Mouse (Mus musculus): ENCODE measurements around the gene Abca3. TPM values are rescaled to one million over a fixed set of nuclear protein-coding genes. Genes with fewer than 3 reads are reported as not detected.
A peak's percentile ranks its signal among the peaks of the same experiment; 100 is the strongest.
"Not testable (repeated sequence)": the region's sequence is repeated elsewhere in the genome, so short reads cannot be mapped to it uniquely, and the experiment has no call there.

Abca3 gene
- polyA plus RNA-seq, 1 experiment from 2014 or later, result 9.3 TPM

- ATAC-seq (ENCODE audit: insufficient number of reproducible peaks, low FRiP score, low TSS enrichment, low read depth), result no peak
- Histone ChIP-seq H3K9ac (no peak overlapping the region), H3K4me3 (no peak overlapping the region), H3K27ac (no peak overlapping the region), H3K4me1 (0 out of 2 replicates have a peak, but pooled peaks cover 3% of the 10 kb centered on the region), H3K27me3 (no peaks in the 10 kb centered on the region), H3K36me3 (peaks cover 97% of the 10 kb centered on the region), H3K9me3 (no peaks in the 10 kb centered on the region), H3K4me2 (no peak overlapping the region)
- WGBS, result 93% methylated on average over 8 of the region's 8 CpGs
Measured at GRCm38 (mm10) chr17:24446590-24446989, 94.8 kb downstream of the Abca3 start.

DNA sequence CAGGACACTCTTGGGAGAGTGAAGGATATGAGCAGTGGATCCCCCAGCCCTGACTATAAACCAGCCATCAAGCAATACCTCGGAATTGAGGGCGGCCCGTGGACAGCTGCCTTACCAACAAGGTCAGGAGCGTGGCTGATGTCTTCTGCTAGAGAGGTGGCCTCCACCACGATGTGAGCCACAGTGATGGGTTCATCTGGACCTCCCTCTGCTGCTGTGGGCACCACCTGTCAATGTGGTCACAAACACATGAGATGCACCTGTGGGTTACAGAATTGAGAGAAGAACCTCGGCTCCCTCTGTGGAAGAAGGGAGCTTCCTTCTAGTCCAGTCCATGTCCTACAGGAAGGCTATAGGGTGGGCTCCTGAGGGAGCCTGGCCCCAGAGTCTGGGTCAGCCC, 97.8 kb downstream of the Abca3 start:
- Histone ChIP-seq H3K27me3 (no peaks in the 10 kb centered on the region), H3K9ac (no peak overlapping the region), H3K36me3 (peaks cover 76% of the 10 kb centered on the region), H3K27ac (no peak overlapping the region), H3K4me1 (peaks cover 16% of the 10 kb centered on the region), H3K9me3 (no peaks in the 10 kb centered on the region), H3K4me3 (no peak overlapping the region), H3K4me2 (no peak overlapping the region)
- 93% methylated on average over 6 of the region's 6 CpGs for WGBS
- no peak for ATAC-seq (ENCODE audit: insufficient number of reproducible peaks, low FRiP score, low TSS enrichment, low read depth)

- H3K27me3 ChIP-seq, result no peaks in the 10 kb centered on the region
- no peak for ATAC-seq (ENCODE audit: insufficient number of reproducible peaks, low FRiP score, low TSS enrichment, low read depth)
- H3K9ac ChIP-seq, result no peak overlapping the region
- no peak overlapping the region for H3K4me3 ChIP-seq
- no peak overlapping the region for H3K27ac ChIP-seq
- WGBS, result 90% methylated on average over 6 of the region's 6 CpGs
- peaks cover 21% of the 10 kb centered on the region for H3K4me1 ChIP-seq
- H3K4me2 ChIP-seq, result no peak overlapping the region
- H3K36me3 ChIP-seq, result peaks cover 58% of the 10 kb centered on the region
- no peaks in the 10 kb centered on the region for H3K9me3 ChIP-seq
Measured at GRCm38 (mm10) chr17:24451220-24451619, 99.5 kb downstream of the Abca3 start.

DNA sequence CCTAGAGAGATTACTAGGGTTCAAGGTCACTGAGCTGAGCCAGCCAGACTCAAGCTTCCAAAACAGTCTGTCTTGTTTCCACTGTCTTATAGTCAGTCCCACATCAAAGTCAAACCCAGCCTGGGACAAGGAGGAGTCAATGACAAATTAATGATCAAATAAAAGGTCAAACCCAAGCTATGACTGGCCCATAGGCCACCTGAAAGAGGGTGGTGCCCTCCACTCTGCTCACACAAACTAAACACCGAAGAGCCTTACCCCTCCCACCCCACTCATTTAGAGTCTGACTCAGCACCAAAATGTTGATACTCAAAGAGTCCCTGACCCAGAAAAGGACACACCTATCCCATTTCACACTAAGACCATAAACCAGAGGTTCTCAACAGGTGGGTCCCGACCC, 101.6 kb downstream of the Abca3 start:
- Histone ChIP-seq H3K27me3 (no peaks in the 10 kb centered on the region), H3K9me3 (no peaks in the 10 kb centered on the region), H3K27ac (no peak overlapping the region), H3K4me2 (no peak overlapping the region), H3K36me3 (peaks cover 37% of the 10 kb centered on the region), H3K4me1 (peaks cover 18% of the 10 kb centered on the region), H3K9ac (no peak overlapping the region), H3K4me3 (no peak overlapping the region)
- WGBS, result 80% methylated on average over 2 of the region's 2 CpGs
- no peak for ATAC-seq (ENCODE audit: insufficient number of reproducible peaks, low FRiP score, low TSS enrichment, low read depth)

DNA sequence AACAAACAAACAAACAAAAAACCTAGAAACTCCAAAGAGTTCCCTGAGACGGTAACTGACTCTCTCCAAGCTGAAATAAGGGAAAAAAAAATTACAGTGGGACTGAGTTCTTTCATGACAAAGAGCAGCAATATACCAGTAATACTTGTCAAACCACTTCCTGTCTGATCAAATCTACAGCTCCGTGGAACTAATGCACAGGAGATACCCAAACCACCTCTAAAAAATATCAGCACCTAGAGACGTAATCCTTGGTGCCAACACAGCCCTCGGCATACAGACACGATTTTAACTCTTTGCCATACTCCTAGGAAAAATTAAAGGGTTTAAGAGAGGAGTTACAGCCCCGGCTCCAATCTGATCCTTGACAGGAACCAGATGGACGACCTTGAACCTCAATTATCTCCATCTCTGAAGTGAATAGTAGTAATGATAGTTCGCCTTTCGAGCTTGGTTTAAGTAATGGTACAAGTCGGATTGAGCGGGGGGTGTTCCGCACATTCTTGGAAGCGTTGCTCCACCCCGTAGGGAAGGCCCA, 102.5 kb downstream of the Abca3 start:
- Histone ChIP-seq H3K27ac (peak overlapping the region; percentile 97), H3K9me3 (no peaks in the 10 kb centered on the region), H3K9ac (peak overlapping the region; percentile 79), H3K27me3 (no peaks in the 10 kb centered on the region), H3K4me1 (peaks cover 18% of the 10 kb centered on the region), H3K4me3 (peak overlapping the region; percentile 80), H3K36me3 (peaks cover 28% of the 10 kb centered on the region), H3K4me2 (peak overlapping the region; percentile 54)
- ATAC-seq (ENCODE audit: insufficient number of reproducible peaks, low FRiP score, low TSS enrichment, low read depth), result no peak
- 3% methylated on average over 14 of the region's 14 CpGs for WGBS

- under 1% methylated on average over 67 of the region's 67 CpGs for WGBS
- H3K4me2 ChIP-seq, result peak overlapping the region; percentile 54
- ATAC-seq (ENCODE audit: insufficient number of reproducible peaks, low FRiP score, low TSS enrichment, low read depth), result peak; percentile 91
- peaks cover 18% of the 10 kb centered on the region for H3K4me1 ChIP-seq
- no peaks in the 10 kb centered on the region for H3K27me3 ChIP-seq
- peak overlapping the region; percentile 97 for H3K27ac ChIP-seq
- H3K9ac ChIP-seq, result peak overlapping the region; percentile 79
- no peaks in the 10 kb centered on the region for H3K9me3 ChIP-seq
- peaks cover 21% of the 10 kb centered on the region for H3K36me3 ChIP-seq
- peak overlapping the region; percentile 80 for H3K4me3 ChIP-seq
Measured at GRCm38 (mm10) chr17:24454756-24455522, 103.2 kb downstream of the Abca3 start.

GRCm38 (mm10) chr17:24455523-24456206, 103.9 kb downstream of the Abca3 start:
- Histone ChIP-seq H3K4me1 (peaks cover 18% of the 10 kb centered on the region), H3K4me3 (peak overlapping the region; percentile 80), H3K36me3 (peaks cover 15% of the 10 kb centered on the region), H3K27ac (peak overlapping the region; percentile 77), H3K4me2 (peak overlapping the region; percentile 54)
- WGBS, result 53% methylated on average over 10 of the region's 10 CpGs
- not testable (repeated sequence) for H3K27me3 ChIP-seq, H3K9ac ChIP-seq, H3K9me3 ChIP-seq
- 0 out of 2 replicates have a peak, but pooled peaks have one; percentile 1 for ATAC-seq (ENCODE audit: insufficient number of reproducible peaks, low FRiP score, low TSS enrichment, low read depth)

Small RNAs within 50 kb of the gene (microRNA-seq; reads per million reads assigned to microRNA genes)
- gene Gm24427, result not detected

Other genes with a start within 250 kb of the Abca3 start
- 38.6 and 50.0 TPM in 2 replicates for gene Pdpk1, start 201.0 kb upstream of the Abca3 start, polyA plus RNA-seq (2015; fragmentation: Nextera tagmentation; extraction: Ambion mirVana)
- 30.0 and 30.7 TPM in 2 replicates for gene Amdhd2, start 188.2 kb upstream of the Abca3 start, polyA plus RNA-seq (2015; fragmentation: Nextera tagmentation; extraction: Ambion mirVana)
- gene Atp6v0c, start 182.2 kb upstream of the Abca3 start, polyA plus RNA-seq (2015; fragmentation: Nextera tagmentation; extraction: Ambion mirVana), result 488 and 521 TPM in 2 replicates
- gene Tbc1d24, start 146.4 kb upstream of the Abca3 start, polyA plus RNA-seq (2015; fragmentation: Nextera tagmentation; extraction: Ambion mirVana), result 7.3 and 7.4 TPM in 2 replicates
- gene Ntn3, start 142.4 kb upstream of the Abca3 start, polyA plus RNA-seq (2015; fragmentation: Nextera tagmentation; extraction: Ambion mirVana), result 8.8 and 13.8 TPM in 2 replicates
- 10.3 and 11.4 TPM in 2 replicates for gene Tedc2, start 131.1 kb upstream of the Abca3 start, polyA plus RNA-seq (2015; fragmentation: Nextera tagmentation; extraction: Ambion mirVana)
- 45.0 and 47.9 TPM in 2 replicates for gene Ccnf, start 100.5 kb upstream of the Abca3 start, polyA plus RNA-seq (2015; fragmentation: Nextera tagmentation; extraction: Ambion mirVana)
- gene Abca17, start 882 bp upstream of the Abca3 start, polyA plus RNA-seq (2015; fragmentation: Nextera tagmentation; extraction: Ambion mirVana), result 0.26 TPM in 1 of 2 replicates, not detected in the other
- gene Rnps1, start 62.6 kb downstream of the Abca3 start, polyA plus RNA-seq (2015; fragmentation: Nextera tagmentation; extraction: Ambion mirVana), result 244 and 255 TPM in 2 replicates
- 68.2 and 69.0 TPM in 2 replicates for gene Eci1, start 74.7 kb downstream of the Abca3 start, polyA plus RNA-seq (2015; fragmentation: Nextera tagmentation; extraction: Ambion mirVana)
- 13.3 and 16.6 TPM in 2 replicates for gene Dnase1l2, start 91.2 kb downstream of the Abca3 start, polyA plus RNA-seq (2015; fragmentation: Nextera tagmentation; extraction: Ambion mirVana)
- 36.3 and 37.5 TPM in 2 replicates for gene E4f1, start 118.4 kb downstream of the Abca3 start, polyA plus RNA-seq (2015; fragmentation: Nextera tagmentation; extraction: Ambion mirVana)
- 47.9 and 51.1 TPM in 2 replicates for gene Pgp, start 118.4 kb downstream of the Abca3 start, polyA plus RNA-seq (2015; fragmentation: Nextera tagmentation; extraction: Ambion mirVana)
- gene Bricd5, start 121.9 kb downstream of the Abca3 start, polyA plus RNA-seq (2015; fragmentation: Nextera tagmentation; extraction: Ambion mirVana), result not detected in 2 replicates
- 26.2 and 30.5 TPM in 2 replicates for gene Mlst8, start 127.1 kb downstream of the Abca3 start, polyA plus RNA-seq (2015; fragmentation: Nextera tagmentation; extraction: Ambion mirVana)
- gene Caskin1, start 136.7 kb downstream of the Abca3 start, polyA plus RNA-seq (2015; fragmentation: Nextera tagmentation; extraction: Ambion mirVana), result 2.8 and 3.0 TPM in 2 replicates
- 89.8 and 104 TPM in 2 replicates for gene Traf7, start 176.0 kb downstream of the Abca3 start, polyA plus RNA-seq (2015; fragmentation: Nextera tagmentation; extraction: Ambion mirVana)
- gene Rab26, start 182.3 kb downstream of the Abca3 start, polyA plus RNA-seq (2015; fragmentation: Nextera tagmentation; extraction: Ambion mirVana), result 3.0 and 3.8 TPM in 2 replicates
- gene Pkd1, start 197.9 kb downstream of the Abca3 start, polyA plus RNA-seq (2015; fragmentation: Nextera tagmentation; extraction: Ambion mirVana), result 32.1 and 37.9 TPM in 2 replicates

Measured in limb, embryonic 15.5 days (tissue).